Mouse (Mus musculus): ENCODE measurements at regions not wholly inside any gene's neighbourhood (a gene's known extent, or its start where the extent isn't known, plus 50 kb on each side); places are given as distances from the start of the nearest gene placed in this dataset.

- no peak for TF ChIP-seq CTCF (IDR thresholded peaks at IDR 0.05; ENCODE audit: extremely low read depth, insufficient read depth, insufficient read length, insufficient replicate concordance)
- TF ChIP-seq POLR2A (IDR thresholded peaks at IDR 0.05; ENCODE audit: low read depth, low read length) = no peak
These were observed 201.7 kb upstream of the Cpeb2 start for GRCm38 (mm10) chr5:43031285-43031684.
